Comparison of ENCODE assay signal across 8 mouse cellular contexts in genomic region chr7:30373501-30373962, GRCm38 (mm10). TPM values are rescaled to one million over a fixed set of nuclear protein-coding genes. Genes with fewer than 3 reads are reported as not detected.
DNase-seq lines count a peak whose midpoint lies in the region; ATAC-seq lines count a peak whose summit lies in the region.

No protein-coding gene starts in this region.

- peak overlapping the region; percentile 56; the same call in 1 of the 2 replicates for H3K9ac ChIP-seq in hindbrain, embryonic 12.5 days

- peak overlapping the region; percentile 67; the same call in 1 of the 2 replicates for H3K27ac ChIP-seq in hindbrain, embryonic 12.5 days

- no peaks in the 10 kb centered on the region for H3K9me3 ChIP-seq in hindbrain, embryonic 12.5 days (replicated peaks)

- peak; percentile 99 for DNase-seq in NIH3T3 (ENCODE audit: low read depth)
- peak; percentile 95 to 97 for DNase-seq in cerebellum, postnatal 10 days
- DNase-seq in frontal cortex, postnatal 10 days (ENCODE audit: low spot score in 2 of 2): peak; percentile 93
- DNase-seq in layer of hippocampus, postnatal 14 days (ENCODE audit: low spot score in 2 of 2): peak; percentile 93 to 98
- peak; percentile 89 for DNase-seq in lung, postnatal 14 days
- peak; percentile 85 for DNase-seq in retina, adult 2 months (ENCODE audit: low read depth, low spot score)
- DNase-seq in thymus, postnatal 36 days: peak; percentile 85 to 91

- H3K27me3 ChIP-seq in hindbrain, embryonic 12.5 days: no peaks in the 10 kb centered on the region

- H3K36me3 ChIP-seq in hindbrain, embryonic 12.5 days: no peaks in the 10 kb centered on the region

- ATAC-seq in hindbrain, embryonic 12.5 days (ENCODE audit: low FRiP score): peak; percentile 98

- peak overlapping the region; percentile 53 for H3K4me2 ChIP-seq in hindbrain, embryonic 12.5 days (replicated peaks)

- H3K4me1 ChIP-seq in hindbrain, embryonic 12.5 days: no peaks in the 10 kb centered on the region

- H3K4me3 ChIP-seq in hindbrain, embryonic 12.5 days: peak overlapping the region; percentile 36

- WGBS in hindbrain, embryonic 12.5 days: under 1% methylated on average over 21 of the region's 21 CpGs

RNA-seq across cellular contexts. Expression of gene Lrfn3, which starts 11.0 kb away (rescaled TPM):
- 9.3 and 10.1 TPM in 2 replicates for polyA plus RNA-seq in hindbrain, embryonic 12.5 days (2016; fragmentation: Nextera tagmentation; extraction: Ambion mirVana)
- 10 to 100 TPM; 32.5 to 35.5 TPM for total RNA-seq in layer of hippocampus, postnatal 14 days (2021)

RNA-seq across cellular contexts. Expression of gene Tyrobp, which starts 40.0 kb away (rescaled TPM):
- 17.7 and 19.7 TPM in 2 replicates for polyA plus RNA-seq in hindbrain, embryonic 12.5 days (2016; fragmentation: Nextera tagmentation; extraction: Ambion mirVana)
- 10 to 100 TPM; 26.7 to 30.1 TPM for total RNA-seq in layer of hippocampus, postnatal 14 days (2021)

RNA-seq across cellular contexts. Expression of gene Hcst, which starts 46.1 kb away (rescaled TPM):
- 0.57 and 0.86 TPM in 2 replicates for polyA plus RNA-seq in hindbrain, embryonic 12.5 days (2016; fragmentation: Nextera tagmentation; extraction: Ambion mirVana)
- not detected for total RNA-seq in layer of hippocampus, postnatal 14 days (2021)

RNA-seq across cellular contexts. Expression of gene Nfkbid, which starts 48.0 kb away (rescaled TPM):
- polyA plus RNA-seq in hindbrain, embryonic 12.5 days (2016; fragmentation: Nextera tagmentation; extraction: Ambion mirVana): 1.3 and 2.2 TPM in 2 replicates
- 1 to 10 TPM; 3.7 to 3.8 TPM for total RNA-seq in layer of hippocampus, postnatal 14 days (2021)

RNA-seq across cellular contexts. Expression of gene Sdhaf1, which starts 49.8 kb away (rescaled TPM):
- 22.3 and 23.4 TPM in 2 replicates for polyA plus RNA-seq in hindbrain, embryonic 12.5 days (2016; fragmentation: Nextera tagmentation; extraction: Ambion mirVana)
- 1 to 10 TPM; 7.8 to 8.9 TPM for total RNA-seq in layer of hippocampus, postnatal 14 days (2021)

Comparison
In these comparisons a context has a peak if more than half of its experiments do, and no peak if none do; other contexts are left out.
1. Peak in every context shown above with its lines: DNase-seq, ATAC-seq, H3K4me3 ChIP-seq and H3K27ac ChIP-seq.